Mouse (Mus musculus): ENCODE data around the gene Cpt1c.

The Cpt1c gene

DNA sequence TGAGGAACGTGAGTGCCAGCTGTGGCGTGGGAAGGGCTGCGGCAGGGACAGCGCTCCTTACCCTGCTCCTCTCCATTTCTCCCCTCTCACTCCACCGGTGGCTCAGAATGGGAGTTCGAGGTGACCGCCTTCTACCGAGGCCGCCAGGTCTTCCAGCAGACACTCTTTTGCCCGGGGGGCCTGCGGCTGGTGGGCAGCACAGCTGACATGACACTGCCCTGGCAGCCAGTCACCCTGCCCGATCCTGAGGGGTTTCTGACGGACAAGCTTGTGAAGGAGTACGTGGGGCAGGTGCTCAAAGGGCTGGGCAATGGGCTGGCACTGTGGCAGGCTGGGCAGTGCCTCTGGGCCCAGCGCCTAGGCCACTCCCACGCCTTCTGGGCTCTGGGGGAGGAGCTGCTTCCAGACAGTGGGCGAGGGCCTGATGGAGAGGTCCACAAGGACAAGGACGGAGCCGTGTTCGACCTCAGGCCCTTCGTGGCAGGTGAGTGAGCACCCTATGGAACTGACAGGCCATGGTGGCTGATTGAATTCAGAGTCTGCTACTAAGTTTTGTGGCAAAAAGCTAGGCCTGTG is 26.0 kb upstream of the Cpt1c start:
- no peak for DNase-seq (ENCODE audit: extremely low read depth, low read depth, low spot score)

- DNase-seq (ENCODE audit: extremely low read depth, low read depth, low spot score) = no peak
Observed at GRCm38 (mm10) chr7:44999753-45000152, 25.1 kb upstream of the Cpt1c start.

GRCm38 (mm10) chr7:44998501-44998955 is 23.9 kb upstream of the Cpt1c start, which contains the start of gene Bcl2l12:
Gene Bcl2l12 (minus strand): TSS chr7:44998712.
- DNase-seq (ENCODE audit: extremely low read depth, low read depth, low spot score) = no peak

GRCm38 (mm10) chr7:44997940-44998428 is 23.3 kb upstream of the Cpt1c start:
- no peak for DNase-seq (ENCODE audit: extremely low read depth, low read depth, low spot score)

GRCm38 (mm10) chr7:44997231-44997939 is 22.7 kb upstream of the Cpt1c start, which contains the start of gene Irf3:
Gene Irf3 (plus strand): TSS chr7:44997648.
- peak; percentile 74 for DNase-seq (ENCODE audit: extremely low read depth, low read depth, low spot score)

GRCm38 (mm10) chr7:44996672-44997071 is 22.0 kb upstream of the Cpt1c start:
- DNase-seq (ENCODE audit: extremely low read depth, low read depth, low spot score) = no peak

GRCm38 (mm10) chr7:44986879-44987718 is 12.4 kb upstream of the Cpt1c start:
- DNase-seq (ENCODE audit: extremely low read depth, low read depth, low spot score) = no peak

DNA sequence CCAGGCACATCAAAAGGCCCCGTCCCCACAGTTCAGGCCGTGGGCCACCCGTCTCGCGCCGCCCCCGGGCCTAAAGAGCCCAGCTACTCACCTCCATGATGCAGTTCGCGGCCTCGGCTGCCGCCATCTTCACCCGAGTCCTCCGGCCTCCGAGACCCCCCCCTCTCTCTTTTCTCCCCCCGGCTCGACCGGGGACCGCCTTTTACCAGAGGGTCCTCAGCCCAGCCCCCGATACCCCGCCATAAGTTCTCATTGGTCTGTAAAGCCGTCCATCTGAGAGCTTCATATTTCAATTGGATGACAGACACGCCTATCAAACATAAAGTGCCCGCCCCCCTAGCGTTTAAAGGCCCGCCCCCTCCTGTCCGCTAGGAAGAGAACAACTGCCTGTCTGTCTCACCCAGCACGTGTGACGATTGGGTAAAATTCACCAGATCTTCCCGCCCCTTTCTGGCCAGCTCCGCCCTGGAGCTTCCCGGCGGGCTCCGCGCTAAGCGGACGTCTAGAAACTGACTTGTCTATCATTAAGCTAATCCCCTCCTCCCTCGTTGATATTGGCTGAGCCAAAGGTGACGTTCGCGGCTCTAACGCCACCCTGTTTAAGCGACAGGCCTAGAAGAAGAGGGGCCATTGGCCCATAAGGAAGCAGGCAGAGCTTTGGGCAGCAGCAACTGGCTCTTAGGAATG is 11.7 kb upstream of the Cpt1c start, which contains the start of gene Prmt1:
Gene Prmt1, minus strand, starts transcription at position 377 of the 687 bp plus-strand sequence.
- peak; percentile 100 for DNase-seq (ENCODE audit: extremely low read depth, low read depth, low spot score)

DNA sequence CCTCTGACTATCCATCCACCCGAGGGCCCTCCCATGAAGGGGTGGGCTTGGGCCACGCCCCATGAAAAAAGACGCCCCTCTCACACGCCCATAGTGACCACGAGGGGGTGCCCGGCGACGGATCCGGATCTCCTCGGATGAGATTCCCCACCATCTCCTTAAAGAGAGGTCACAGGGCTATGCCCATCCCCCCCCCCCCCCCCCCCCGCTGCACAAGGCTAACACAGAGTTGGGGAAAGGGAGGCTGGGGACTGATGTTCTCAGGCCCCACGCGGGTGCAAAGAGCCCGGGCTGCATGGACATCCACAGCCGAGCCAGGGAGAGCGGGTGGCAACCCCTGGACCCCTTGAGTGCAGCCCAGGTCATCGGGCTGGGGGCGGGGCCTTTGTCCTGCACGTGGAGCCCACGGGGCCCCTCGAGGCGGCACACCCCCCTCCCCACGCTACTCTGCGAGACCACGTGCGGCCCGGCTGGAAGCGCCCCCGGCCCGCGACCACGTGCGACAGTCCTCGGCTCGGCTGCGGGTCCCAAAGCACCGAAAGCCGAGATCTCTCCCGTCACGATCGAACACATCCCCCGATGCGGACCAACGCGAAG is 11.0 kb upstream of the Cpt1c start:
- DNase-seq (ENCODE audit: extremely low read depth, low read depth, low spot score) = no peak

- DNase-seq (ENCODE audit: extremely low read depth, low read depth, low spot score) = no peak
Observed at GRCm38 (mm10) chr7:44984833-44985164, 10.1 kb upstream of the Cpt1c start.

GRCm38 (mm10) chr7:44983944-44984832 is 9.5 kb upstream of the Cpt1c start:
- no peak for DNase-seq (ENCODE audit: extremely low read depth, low read depth, low spot score)

DNA sequence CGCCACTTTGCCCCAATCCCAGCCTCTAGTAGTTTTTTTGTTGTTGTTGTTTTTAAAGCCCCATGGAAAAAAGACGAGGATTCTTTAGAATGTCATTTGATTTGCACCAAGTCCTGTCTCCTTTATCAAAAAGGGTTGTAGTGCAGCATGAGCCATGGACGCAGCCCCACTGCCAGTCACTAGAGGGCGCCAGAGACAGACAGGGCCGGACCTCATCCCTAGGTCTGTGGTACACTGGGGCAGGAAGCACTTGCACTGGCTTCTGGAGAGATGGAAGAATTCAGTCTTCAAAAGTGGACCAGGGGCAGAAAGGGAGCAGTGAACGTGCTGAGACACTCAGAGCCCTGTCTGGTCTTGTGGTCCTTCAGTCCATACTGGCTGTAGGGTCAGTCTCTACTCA is 8.4 kb upstream of the Cpt1c start:
- DNase-seq (ENCODE audit: extremely low read depth, low read depth, low spot score) = no peak

- DNase-seq (ENCODE audit: extremely low read depth, low read depth, low spot score) = no peak
Observed at GRCm38 (mm10) chr7:44981539-44981938, 6.9 kb upstream of the Cpt1c start.

DNA sequence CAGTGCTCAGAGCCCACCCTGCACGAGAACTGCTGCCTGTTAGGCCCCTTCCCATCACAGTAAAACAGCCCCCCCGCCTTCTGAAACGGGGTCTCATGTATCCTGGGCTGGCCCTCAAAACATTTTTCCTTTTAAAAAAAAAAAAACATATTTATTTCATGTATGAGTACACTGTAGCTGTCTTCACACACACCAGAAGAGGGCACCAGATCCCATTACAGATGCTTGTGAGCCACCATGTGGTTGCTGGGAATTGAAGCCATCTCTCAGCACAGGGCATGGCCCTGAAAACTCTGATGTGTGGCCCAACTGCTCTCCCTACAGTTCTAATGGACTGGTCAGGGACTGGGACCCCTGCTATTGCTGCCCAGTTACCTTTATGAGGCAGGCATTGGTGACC is 3.6 kb upstream of the Cpt1c start:
- DNase-seq (ENCODE audit: extremely low read depth, low read depth, low spot score) = no peak

DNA sequence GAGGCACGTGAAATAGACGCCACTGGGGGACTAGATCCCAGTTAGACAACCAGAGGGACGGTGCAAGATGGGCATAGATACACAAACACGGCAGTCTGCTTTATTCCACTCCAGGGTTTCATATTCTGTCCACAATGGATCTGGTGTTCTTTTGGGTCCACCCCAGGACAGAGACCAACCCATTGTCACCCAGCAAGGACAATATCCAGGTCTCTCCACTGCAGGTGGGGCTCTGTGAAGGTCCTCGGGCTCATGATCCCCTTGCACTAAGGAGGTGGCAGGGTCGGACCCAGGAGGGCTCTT is 417 bp upstream of the Cpt1c start:
- DNase-seq (ENCODE audit: extremely low read depth, low read depth, low spot score) = no peak

- DNase-seq (ENCODE audit: extremely low read depth, low read depth, low spot score) = no peak
Observed at GRCm38 (mm10) chr7:44973415-44974130, 1.1 kb downstream of the Cpt1c start.

- no peak for DNase-seq (ENCODE audit: extremely low read depth, low read depth, low spot score)
Observed at GRCm38 (mm10) chr7:44971142-44971541, 3.5 kb downstream of the Cpt1c start.

DNA sequence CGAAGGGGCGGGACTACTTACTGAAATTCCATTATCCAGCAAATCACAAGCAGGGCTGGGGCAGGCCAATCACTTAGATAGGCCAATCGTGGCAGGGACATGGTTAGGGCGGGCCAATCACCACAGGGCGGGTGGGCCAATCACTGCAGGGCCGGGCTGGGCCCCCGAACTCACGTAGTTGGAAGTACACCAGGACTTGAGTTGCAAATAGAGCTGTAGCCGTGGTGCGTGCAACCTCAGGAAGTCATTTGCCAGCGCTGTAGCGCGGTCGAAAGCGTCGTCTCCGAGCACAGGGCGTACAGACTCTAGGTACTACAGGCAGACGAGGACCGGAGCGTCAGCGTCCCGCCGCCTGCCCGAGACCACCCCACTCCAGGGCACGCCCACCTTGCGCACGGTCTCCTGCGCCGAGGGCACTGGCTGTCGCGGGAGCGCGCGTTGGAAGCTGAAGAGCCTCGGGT is 4.4 kb downstream of the Cpt1c start:
- DNase-seq (ENCODE audit: extremely low read depth, low read depth, low spot score) = peak; percentile 58

DNA sequence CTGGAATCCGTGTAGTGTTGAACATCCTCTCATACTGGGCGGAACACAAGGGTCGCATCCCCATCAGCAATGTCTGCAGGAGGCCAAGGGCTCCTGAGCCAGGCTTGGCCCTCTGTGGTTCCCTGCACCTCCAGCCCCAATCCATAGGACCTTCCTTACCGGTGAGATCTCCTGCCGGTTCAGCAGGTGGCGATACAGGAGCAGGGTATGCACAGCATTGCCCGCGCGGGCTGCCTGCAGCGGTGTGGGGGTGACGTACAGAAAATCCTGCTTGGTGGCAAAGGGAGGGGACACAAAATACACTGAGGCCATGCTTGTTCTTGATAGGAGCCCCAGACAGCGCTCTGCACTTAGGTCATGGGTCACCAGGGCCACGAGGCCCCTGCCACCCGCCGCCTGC is 8.0 kb downstream of the Cpt1c start:
- DNase-seq (ENCODE audit: extremely low read depth, low read depth, low spot score) = no peak
